Mouse (Mus musculus) common myeloid progenitor, adult 5-6 weeks (primary cell): ENCODE measurements around the gene Shank2. TPM values are rescaled to one million over a fixed set of nuclear protein-coding genes. Genes with fewer than 3 reads are reported as not detected.

Experiments
- ATAC-seq: replicated peaks from 2 replicates; pipeline ENCODE4 v1.8.0; 2016; ENCODE audit warnings: low read depth, mild to moderate bottlenecking, moderate TSS enrichment, inconsistent platforms; ENCODE audit not compliant: poor library complexity, severe bottlenecking
- total RNA-seq: library from RNA; stranded (forward); fragments of 200-1000, 187-1606 nt; gene quantifications from 2 replicates; pipeline ENCODE4 v1.2.3, GENCODE M21; 2017

Gene Shank2
- total RNA-seq, 1 experiment from 2014 or later: not detected

DNA sequence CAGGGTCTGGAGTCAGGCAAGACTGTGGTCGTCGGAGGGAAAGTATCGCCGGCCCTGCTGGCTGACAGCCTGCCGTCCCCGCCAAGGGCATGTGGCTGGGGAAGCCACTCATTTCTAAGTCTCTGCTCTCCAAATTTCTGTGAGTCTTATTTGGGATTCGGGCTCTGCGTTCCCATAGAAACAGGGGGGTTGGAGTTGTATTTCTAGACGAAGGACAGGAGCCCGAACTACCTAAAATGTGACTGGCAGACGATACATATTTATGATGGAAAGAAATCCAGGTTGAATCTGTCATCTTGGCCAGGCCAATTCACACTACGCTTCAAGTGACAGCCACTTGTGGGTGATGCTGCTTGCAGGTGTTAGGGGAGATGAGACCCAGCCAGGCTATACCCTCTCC lies 92.4 kb downstream of the Shank2 start:
- no peak for ATAC-seq

DNA sequence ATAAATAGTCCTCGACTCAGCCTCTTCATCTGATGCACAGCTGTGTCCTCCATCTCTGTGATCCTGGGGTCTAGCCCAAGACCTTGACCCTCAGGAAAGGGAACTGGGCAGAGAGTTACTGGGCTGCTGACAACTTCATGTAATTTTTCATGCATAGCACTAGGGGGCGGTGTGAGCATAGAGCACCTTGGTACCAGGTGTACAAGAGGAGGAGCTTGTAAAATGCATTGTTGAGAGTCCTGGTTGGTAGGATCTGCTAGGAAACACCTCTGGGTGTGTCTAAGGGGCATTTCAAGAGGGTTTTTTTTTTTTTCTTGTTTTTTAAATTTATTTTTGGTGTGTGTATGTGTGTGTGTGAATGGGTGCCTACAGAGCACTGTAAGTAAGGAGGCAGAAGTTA lies 95.6 kb downstream of the Shank2 start:
- ATAC-seq: 0 out of 2 replicates have a peak, but pooled peaks have one; percentile 45

DNA sequence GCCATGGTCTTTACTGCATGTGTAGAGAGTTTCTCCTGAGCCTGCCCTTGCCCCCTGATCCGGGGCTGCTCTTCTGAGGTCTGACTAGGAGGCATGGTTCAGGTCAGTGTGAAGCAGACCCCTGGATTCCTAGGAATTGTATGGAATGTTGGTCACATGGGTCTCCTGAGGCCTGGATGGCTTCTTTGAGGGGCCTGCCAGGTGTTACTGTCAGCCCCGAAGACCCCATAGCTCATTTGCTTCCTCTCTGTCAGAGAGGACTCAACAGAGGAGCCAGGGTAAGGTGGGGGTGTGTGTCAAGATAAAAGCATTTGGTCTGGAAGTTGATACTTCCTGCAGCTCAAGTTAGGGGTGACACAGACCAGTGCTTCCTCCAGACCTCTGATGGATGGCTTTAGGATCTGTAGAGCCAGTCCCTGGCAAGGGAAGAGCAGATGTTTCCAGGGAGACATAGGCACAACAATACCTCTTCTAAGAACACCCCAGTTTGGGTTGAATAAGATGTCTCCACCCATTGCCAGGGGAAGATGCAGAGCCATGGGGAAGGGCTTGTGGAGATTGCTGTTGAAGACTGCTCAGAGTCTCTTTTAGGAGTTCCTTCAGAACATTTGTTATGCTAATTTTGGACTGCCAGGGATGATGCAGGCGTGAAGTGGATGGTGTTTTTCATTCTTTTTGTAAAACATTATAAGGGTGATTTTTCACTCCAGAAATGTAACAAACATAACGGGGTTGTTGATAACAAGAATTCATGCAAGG lies 100.7 kb downstream of the Shank2 start:
- ATAC-seq: no peak

DNA sequence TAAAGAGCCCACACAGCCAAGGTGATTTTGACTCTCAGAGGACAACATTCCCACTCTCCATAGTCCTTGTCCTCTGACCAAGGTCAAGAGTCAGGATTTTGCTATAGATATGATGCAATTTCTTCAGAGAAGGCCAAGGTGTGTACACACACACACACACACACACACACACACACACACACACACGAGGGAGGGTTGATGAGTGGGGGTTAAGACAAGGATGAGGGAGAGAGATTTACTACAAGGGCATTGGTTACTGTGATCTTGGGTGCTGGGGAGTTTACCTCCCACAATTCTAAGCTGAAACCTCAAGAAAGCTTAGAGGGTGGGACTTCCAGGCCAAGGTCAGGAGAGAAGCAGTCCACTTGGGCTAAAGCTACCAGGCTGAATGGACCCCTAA lies 104.2 kb downstream of the Shank2 start:
- ATAC-seq: no peak

DNA sequence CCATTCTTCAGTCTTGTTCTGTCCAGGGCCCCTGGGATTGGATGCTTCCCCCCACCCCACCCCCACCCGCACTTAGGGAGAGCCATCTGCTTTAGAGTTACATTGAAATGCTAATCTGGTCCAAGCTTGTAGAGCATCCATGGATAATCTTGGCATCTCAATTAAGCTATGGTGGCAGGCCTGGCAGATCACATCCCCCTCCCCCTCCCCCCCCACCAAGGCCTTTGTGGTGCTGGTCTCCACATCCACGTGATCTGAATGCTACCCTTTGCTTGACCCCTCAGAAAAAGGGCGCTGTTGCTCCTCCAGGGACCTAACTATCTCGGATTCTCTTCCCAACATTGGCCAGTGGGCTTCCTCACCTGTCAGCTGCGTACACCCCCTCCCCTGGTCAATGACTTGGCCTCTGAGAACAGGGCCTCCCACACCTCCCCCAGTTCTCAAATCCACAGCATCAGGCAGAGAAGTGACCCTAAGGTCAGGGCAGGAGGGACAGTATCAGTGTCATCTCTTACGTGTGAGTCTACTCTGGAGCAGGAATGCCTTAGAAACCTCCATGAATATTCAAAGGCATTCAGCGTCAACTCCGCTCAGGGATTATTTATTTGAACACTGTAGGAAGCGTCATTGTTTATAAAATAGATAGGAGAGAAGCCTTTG lies 104.8 kb downstream of the Shank2 start:
- no peak for ATAC-seq

DNA sequence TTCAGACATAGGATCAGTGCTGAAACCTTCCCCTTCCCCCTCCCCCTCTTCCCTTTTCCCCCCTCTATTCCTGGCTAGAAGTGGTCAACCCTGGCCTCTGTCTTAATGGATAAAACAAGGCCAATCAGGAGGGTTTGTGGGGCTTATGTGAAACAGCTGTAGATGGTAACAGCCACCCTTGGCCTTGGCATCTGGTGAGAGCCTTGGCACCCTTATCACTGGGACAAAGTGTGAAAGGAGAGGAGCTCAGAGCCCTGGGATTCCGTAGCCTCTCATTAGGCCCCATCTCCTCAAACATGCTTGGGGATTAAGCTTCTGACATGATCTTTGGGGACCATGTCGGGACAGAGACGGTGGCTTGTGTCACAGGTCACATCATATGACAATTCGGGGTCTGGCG lies 106.4 kb downstream of the Shank2 start:
- no peak for ATAC-seq

DNA sequence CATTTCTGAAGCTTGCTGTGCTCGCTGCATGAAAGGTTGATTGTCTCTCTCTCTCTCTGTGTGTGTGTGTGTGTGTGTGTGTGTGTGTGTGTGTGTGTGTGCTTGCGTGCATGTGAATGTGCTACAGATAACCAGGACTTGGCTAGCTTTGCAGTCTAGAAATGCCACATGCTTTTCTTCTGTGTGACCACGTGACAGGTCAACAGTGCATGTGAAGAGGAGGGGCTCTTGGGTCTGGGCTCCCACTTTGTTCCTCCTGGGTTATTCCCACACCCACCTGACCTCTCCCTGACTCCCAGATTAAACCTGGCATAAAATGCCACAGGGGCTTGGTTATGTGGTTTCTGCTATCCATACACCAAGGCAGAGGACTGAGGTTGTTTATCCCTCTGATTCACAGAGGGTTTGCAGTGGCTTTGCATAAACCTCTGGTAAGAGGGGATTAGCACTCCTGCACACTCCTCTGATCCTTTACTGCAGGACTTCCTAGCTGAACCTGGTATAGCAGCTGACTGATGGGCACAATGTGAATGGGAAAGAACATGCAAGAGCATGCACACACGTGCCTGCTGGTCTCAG lies 109.4 kb downstream of the Shank2 start:
- no peak for ATAC-seq

DNA sequence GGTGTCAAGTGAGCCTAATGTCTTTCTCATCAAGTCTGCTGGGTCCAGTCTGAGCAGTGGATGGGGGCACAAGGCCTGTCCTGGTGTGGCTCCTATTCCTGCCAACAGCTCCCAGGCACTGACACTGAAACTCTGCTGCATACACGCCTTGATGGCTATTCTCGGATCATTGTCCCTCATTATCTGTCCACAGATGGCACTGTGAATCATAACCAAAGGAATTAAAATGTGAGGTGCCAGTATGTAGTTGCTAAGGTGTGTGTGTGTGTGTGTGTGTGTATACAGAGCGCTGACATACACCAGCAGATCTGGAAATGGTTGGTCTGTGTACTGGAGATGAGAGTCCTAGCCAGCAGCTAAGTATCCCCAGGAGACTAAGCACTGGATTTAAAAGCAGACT lies 110.3 kb downstream of the Shank2 start:
- ATAC-seq: no peak

DNA sequence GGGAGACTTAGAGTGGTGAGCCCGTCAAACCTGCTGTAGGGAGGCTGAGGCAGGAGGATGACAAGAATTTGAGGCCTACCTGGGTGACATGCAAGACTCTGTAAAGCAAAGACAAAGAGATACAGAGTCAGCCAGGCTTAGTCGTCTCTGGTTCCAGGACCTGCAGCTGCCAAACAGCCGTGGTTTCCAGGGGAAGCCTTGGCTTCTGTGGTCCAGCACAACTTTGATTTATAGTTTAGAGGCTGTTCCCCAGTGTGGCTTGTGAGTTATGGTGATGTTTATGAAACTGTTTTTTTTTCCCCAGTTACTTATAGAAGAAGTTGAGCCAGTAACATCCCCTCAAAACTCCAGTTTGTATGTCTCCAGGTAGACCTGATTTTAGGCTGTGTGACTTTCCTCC lies 112.5 kb downstream of the Shank2 start:
- ATAC-seq: no peak

DNA sequence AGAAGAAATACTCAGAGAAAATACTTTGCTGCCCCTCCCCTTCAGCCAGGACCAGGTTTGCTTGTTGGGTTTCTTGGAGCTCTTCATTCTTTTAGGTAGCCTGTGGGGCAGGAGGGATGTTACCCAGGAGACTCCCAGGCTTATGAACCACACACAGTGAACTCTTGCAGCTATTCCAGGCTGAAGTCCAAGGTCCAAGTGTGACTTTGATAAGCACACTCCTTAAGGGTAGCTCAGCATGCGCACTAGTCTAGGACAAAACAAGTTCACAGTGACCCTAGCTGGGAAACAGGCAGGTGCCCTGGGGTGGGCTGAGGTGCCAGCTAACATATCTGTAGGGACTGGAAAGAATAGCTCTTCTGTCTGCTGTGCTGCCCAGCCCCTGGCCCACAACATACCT lies 117.8 kb downstream of the Shank2 start:
- no peak for ATAC-seq

DNA sequence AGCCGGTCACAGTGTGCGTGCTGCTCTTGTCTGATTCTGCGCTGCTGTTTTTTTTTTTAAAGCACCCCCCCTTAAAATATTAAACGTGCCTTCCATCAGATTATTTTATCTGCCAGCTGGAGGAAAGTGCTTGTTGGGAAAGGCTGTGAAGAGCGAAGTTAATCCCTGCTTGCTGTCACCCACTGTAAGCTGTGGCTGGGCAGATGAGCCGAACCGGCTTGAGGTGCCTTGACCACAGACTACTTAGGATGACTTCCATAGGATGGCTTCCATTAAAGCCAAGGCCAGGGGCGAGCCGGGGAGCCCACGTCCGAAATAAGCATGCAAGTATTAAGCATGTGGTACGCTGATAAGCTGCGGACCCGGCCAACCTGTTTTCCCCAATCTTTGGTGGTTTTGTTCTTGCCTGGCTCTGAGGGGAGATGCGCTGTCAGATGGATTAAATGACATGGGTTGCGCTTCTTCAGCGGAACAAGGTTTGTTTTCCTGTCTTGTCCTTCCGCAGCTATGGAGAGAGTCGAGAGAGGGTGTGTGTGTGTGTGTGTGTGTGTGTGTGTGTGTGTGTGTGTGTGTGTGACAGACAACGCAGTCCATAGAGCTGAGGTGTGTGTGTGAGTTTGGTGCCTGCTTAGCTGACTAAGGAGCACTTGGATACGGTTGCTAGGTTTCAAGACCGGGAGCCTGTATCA lies 131.1 kb downstream of the Shank2 start:
- ATAC-seq: no peak

DNA sequence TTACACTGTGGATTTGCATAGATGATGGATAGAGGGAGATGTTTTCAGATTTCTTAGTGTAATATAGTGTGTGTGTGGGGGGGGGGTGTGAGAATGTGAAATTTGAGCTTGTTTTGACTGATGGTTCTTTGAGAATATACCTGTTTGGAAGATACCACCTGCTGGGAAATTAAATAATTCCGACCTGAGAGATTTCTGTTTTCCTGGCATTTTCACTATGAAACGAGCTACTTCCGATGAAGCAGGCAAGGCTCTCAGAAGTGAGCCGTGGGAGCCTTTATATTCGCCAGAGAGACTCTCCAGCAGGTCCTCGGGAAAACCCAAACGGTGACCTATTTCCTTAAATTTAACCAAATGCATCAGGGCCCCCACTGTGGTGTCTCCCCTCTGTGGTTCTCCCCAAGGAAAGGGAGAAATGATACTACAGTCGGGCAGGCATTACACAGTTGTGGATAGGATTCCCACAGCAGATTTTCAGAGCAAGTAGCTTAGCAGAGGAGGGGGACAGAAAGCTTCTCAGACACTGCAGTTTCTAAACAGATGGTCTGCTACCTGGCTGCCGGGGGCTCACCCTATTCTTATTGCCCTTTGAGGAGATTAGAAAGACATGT lies 131.8 kb downstream of the Shank2 start:
- no peak for ATAC-seq

DNA sequence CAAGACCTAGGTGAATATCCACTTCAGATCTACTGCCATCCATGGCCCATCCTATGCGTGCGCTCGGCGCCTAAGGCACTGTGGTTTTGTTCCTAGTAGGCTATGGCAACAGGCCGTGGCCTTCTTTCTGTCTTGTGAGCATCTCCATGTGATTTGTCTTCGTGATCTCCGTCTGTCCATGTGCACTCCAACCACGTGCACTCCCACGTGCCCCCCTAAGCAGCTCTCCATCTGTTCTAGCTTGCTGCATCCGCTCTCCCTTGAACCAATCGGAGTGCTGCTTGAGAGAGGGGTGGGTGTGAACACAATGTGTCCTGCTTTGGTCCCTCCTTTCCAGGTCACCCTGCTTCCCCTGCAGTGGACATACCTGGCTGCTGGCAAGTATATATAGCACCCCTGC lies 133.0 kb downstream of the Shank2 start:
- ATAC-seq: no peak

DNA sequence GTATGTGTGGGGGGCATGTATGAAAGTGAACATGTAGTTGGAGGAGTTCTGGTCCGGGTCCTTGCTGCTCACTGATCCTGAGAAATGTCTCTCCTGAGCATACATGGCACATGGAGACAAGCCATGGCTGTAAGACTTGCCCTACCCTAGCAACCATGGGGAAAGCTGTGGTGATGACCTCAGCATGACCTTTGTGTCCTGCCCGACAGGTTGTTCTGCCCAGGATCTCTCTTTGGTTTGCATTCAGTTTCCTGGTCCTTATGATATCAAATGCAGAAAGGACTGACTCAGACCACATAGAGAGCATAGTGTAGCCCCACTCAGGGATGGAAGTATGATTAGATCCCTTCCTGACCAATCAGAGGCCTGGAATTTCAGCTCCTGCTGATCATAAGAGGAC lies 136.1 kb downstream of the Shank2 start:
- no peak for ATAC-seq

DNA sequence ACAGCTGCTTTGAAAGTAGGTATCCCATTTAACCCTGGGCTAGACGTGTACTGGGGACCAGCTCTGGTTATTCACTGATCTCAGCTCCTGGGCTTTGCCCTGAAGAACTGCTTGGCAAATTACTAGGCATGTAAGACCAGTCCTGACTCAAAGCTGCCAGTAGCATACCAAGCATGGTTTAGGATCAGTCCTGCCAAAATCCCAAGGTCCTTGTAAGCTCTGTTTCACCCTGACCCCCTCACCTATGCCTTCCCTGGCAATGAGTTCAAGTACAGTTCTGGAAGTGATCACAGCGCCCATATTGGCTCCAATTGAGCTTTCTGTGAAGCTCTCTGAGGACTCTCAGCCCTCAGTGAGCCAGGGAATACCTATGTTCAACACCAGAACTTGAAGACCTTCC lies 136.7 kb downstream of the Shank2 start:
- ATAC-seq: no peak

DNA sequence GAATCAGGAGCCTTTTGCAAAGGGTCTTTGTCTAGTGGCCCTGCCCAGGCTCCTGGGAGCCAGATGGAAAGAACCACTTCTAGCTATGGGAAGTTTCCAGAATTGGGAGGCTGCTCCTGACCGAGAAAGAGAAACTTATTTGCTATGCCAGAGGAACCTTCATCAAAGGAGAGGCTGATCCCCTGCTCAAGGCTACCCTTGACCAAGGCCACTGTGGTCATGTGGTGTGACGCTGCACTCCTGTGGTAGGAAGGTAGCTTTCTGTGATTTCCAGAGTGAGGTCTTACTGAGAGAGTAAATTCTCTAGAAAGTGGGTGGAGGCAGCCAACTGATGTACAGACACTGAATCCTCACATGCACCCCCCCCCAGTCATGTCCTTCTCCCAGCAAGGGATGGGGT lies 138.0 kb downstream of the Shank2 start:
- no peak for ATAC-seq

DNA sequence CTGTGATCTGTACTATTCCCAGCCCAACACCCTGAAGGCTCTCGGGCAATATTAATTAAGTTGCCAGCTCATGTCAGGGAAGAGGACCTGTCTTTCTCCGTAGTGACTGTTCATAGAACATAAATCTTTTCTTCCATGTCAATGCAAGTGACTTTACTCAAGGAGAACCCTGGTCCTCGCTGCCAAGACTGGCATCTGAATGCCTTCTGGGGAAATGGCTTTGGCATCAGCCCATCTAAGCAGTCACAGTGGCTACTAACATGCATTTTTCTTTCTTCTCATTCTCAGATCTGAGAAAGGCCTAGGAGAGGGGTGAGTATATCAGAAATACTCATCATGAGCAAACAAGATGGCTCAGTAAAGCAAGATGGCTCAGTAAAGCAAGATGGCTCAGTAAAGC lies 138.7 kb downstream of the Shank2 start:
- ATAC-seq: no peak

DNA sequence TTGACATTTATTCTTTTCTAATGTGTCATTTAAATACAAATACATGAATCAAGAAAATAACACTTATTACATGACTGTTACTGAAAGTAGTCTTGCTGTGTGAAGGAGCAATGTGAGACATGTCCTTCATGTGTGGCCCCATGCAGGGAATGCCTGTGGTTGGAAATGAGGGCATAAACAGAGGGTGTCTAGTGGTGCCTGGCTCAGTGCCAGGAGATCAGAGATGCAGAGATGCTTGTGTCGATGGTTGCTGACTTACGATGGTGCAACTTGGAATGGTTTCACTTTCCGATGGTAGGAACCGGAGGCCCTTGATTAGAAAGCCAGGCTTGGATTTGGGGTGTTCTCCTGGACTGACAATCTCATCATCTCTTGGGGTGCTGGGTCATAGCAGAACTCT lies 140.3 kb downstream of the Shank2 start:
- no peak for ATAC-seq

DNA sequence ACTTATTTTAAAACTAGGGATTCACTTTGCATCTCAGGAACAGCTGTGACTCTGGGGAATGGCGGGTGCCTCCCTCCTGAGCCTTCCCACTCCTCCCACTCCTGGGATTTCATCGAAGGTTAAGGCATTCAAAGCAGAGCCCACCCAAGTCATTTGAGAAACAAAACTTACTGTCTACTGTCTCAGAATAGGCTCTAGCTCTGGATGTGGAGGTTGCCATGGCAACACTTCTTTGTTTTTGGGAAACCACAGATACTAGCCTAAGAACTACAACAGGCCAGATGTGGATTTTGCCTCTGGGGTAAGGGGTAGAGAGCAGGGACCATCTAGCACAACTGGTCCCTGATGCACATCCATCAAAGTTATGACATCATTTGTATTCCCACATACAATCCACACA lies 142.2 kb downstream of the Shank2 start:
- no peak for ATAC-seq

DNA sequence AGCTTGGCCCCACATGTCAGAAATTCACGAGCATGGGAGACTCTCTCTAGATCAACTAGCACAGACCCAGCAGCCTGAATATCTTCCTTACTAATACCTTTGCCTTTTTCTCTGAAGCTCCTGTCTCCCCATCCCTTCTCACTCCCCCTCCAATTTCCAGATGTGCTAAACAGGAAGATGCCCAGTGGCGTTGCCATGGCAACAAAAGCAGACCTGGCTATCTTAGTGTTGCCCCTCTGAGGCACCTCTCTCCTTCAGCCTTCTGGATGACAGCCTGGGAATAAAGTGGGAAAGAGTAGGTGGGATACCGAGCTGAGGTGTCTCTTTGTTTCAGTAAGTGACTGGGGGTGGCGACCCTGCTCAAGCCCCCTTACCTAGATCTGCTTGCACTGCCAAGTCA lies 146.4 kb downstream of the Shank2 start:
- ATAC-seq: no peak

DNA sequence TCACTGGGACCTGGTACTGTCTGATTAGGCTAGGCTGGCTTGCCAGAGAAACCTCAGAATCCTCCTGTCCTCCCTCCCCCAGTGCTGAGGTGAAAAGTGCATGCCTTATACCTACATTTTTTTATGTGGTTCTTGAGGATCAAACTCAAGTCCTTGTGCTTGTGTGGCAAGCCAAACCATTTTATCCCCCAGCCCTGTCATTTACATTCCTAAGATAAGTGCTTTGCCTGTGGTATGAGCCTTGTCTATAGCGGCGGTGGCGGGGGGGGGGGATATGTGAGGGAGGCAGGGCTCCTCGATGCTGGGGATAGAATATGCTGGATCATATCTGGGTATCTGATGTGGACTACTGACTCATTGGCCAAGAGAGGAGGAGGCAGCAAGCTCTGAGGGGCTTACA lies 151.4 kb downstream of the Shank2 start:
- ATAC-seq: no peak
